Mouse (Mus musculus) limb, embryonic 10.5 days (tissue): ENCODE results near the gene Fam53a. TPM values are rescaled to one million over a fixed set of nuclear protein-coding genes. Genes with fewer than 3 reads are reported as not detected.

Experiments used
- DNase-seq: peaks from one replicate; pipeline ENCODE4 v3.0.0-alpha.2; 2017; ENCODE audit warnings: low spot score
- H3K27ac ChIP-seq: fragments of 300-500 bp; sonication (generic); 2 replicates; pipeline ENCODE4 v1.5.1; 2016; ENCODE audit warnings: mild to moderate bottlenecking
- H3K27me3 ChIP-seq: fragments of 300-500 bp; sonication (generic); 2 replicates; pipeline ENCODE4 v1.6.1; 2016; ENCODE audit warnings: low read depth, mild to moderate bottlenecking; ENCODE audit not compliant: poor library complexity, severe bottlenecking
- H3K36me3 ChIP-seq: fragments of 300-500 bp; sonication (generic); 2 replicates; pipeline ENCODE4 v1.6.1; 2016; ENCODE audit warnings: mild to moderate bottlenecking, moderate library complexity
- H3K4me1 ChIP-seq: fragments of 300-500 bp; sonication (generic); 2 replicates; pipeline ENCODE4 v1.6.1; 2016
- H3K4me3 ChIP-seq: fragments of 300-500 bp; sonication (generic); 2 replicates; pipeline ENCODE4 v1.5.1; 2016; ENCODE audit warnings: mild to moderate bottlenecking, moderate library complexity
- H3K9me3 ChIP-seq: fragments of 300-500 bp; sonication (generic); replicated peaks from 2 replicates; pipeline ENCODE4 v1.6.1; 2016; ENCODE audit warnings: mild to moderate bottlenecking
- WGBS: fragments of 180-500 bp; shearing (Covaris S2); methylation state at CpG from one replicate; pipeline ENCODE4 v1.1.7; 2016; 5-methylcytosine and 5-hydroxymethylcytosine counted together
- polyA plus RNA-seq: library from polyadenylated mRNA; unstranded; fragments of >200 nt; fragmentation: Nextera tagmentation; extraction: Ambion mirVana; gene quantifications from 2 replicates; pipeline ENCODE4 v1.2.1, GENCODE M21; 2016

The Fam53a gene
- polyA plus RNA-seq, 1 experiment from 2014 or later = 78.8 TPM

DNA sequence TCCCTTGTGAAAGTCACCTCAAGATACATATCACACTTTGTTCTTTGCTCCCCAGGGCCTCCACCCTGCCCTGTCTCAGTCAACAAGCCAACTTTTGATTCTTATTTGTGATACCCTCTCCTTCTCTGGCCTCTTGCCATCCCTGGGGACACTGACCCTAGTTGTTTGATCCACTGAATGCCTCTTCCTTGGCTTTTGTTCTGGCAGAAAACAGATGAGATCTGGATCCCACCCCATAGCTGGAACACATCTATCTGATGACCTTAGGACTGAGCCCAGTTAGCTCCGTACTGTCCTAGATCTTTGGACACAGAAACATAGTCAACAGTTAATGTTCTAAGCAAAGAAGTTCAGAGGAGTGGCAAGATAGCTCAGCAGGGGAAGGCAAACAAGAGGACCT is 49.1 kb downstream of the Fam53a start:
- Histone ChIP-seq H3K4me3 (no peak overlapping the region), H3K9me3 (no peaks in the 10 kb centered on the region), H3K4me1 (peaks cover 7% of the 10 kb centered on the region; the same call in 1 of the 2 replicates), H3K36me3 (no peaks in the 10 kb centered on the region), H3K27ac (no peak overlapping the region), H3K27me3 (no peaks in the 10 kb centered on the region)
- 76% methylated on average over 1 of the region's 1 CpGs for WGBS
- DNase-seq = no peak

DNA sequence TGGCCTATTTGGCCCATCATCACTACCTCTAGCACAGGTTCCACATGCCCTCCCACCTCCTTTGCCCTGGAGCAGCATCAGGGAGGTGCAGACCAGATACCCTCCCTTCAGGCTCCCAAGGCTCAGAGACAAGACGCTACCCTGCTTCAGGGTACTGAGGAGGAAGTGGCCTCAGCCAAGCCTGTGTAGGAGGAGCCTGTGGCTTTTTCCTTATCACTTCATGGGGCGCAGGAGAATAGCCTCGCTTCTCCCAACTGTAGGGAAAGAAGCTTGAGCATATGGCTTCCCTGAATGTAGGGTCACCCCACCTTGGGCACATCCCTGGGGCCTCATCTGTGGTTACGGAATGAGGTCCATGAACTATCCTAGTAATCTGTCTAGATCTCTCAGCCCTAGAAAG is 55.2 kb downstream of the Fam53a start:
- Histone ChIP-seq H3K27ac (no peak overlapping the region), H3K4me1 (no peaks in the 10 kb centered on the region), H3K27me3 (no peaks in the 10 kb centered on the region), H3K36me3 (no peaks in the 10 kb centered on the region), H3K9me3 (no peaks in the 10 kb centered on the region), H3K4me3 (no peak overlapping the region)
- no peak for DNase-seq
- 87% methylated on average over 4 of the region's 4 CpGs for WGBS

DNA sequence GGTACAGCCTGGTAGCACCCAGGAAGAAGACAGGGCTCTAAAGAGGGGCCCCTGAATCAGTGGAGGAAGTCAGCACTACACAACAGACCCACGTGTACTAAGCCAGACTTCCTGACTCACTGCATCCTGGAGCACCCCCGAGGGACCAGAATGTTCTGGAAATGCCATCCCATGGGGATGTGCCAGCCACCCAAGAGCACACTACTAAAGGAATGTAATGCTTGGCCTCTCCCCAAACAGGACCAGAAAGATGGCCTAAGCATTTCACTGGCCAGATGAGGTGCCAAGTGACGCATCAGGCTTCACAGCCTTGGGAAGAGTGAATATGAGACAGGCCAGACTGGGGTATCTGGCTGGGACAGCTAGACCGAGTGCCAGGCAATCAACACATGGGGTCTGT is 63.5 kb downstream of the Fam53a start:
- WGBS = 87% methylated on average over 4 of the region's 4 CpGs
- no peaks in the 10 kb centered on the region for H3K36me3 ChIP-seq
- H3K9me3 ChIP-seq = no peaks in the 10 kb centered on the region
- DNase-seq = no peak
- no peak overlapping the region for H3K27ac ChIP-seq
- 0 out of 2 replicates have a peak, but pooled peaks cover 3% of the 10 kb centered on the region for H3K27me3 ChIP-seq
- peaks cover 10% of the 10 kb centered on the region; the same call in 1 of the 2 replicates for H3K4me1 ChIP-seq
- H3K4me3 ChIP-seq = no peak overlapping the region

DNA sequence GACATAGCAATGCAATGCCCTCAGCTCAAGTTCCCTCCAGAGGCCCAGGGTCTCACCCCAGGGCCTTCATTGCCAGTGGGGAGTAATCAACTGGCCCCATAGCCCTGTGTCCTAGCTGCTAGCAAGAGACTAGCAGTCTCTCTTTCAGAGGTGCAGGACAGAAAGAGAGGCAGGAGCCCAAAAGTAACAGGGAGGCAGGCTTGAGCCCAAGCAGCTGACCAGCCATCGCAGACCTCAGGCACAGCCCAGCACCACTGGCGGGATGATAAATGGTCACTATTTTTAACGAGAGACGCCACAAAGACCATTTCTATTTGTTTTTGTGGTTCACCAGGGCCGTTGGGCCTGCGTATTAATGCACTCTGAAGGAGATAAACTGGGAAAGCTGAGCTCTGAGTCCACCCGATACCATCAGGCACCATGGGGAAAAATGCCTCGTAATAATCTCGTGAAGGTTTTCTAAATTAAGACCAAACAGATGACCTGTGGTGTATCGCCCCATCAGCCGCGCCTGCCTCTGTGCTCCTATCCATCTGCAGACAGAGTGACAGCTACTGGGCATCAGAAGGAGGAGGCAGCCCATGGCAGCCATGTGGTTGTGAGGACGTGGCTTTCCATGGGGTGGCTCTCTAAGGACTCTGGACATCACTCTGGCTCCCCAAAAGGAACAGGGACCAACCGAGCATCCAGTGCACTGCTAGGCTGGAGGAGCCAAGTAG is 73.0 kb downstream of the Fam53a start:
- Histone ChIP-seq H3K36me3 (no peaks in the 10 kb centered on the region), H3K4me3 (no peak overlapping the region), H3K4me1 (peaks cover 13% of the 10 kb centered on the region), H3K27me3 (no peaks in the 10 kb centered on the region), H3K27ac (no peak overlapping the region), H3K9me3 (no peaks in the 10 kb centered on the region)
- DNase-seq = no peak
- WGBS = 71% methylated on average over 14 of the region's 14 CpGs

Other genes with a start within 250 kb of the Fam53a start
- not detected in 2 replicates for gene Nkx1-1, start 195.7 kb downstream of the Fam53a start, polyA plus RNA-seq
- gene Gm9903, start 290 bp upstream of the Fam53a start, polyA plus RNA-seq = 0.30 and 0.91 TPM in 2 replicates
- gene Slbp, start 22.9 kb upstream of the Fam53a start, polyA plus RNA-seq = 340 and 345 TPM in 2 replicates
- gene Tacc3, start 28.5 kb upstream of the Fam53a start, polyA plus RNA-seq = 323 and 325 TPM in 2 replicates
- 40.5 and 47.2 TPM in 2 replicates for gene Tmem129, start 28.8 kb upstream of the Fam53a start, polyA plus RNA-seq
- 4.9 and 10.5 TPM in 2 replicates for gene Fgfr3, start 92.0 kb upstream of the Fam53a start, polyA plus RNA-seq
- 65.0 and 66.8 TPM in 2 replicates for gene Letm1, start 153.2 kb upstream of the Fam53a start, polyA plus RNA-seq
- 79.4 and 90.3 TPM in 2 replicates for gene Nsd2, start 191.1 kb upstream of the Fam53a start, polyA plus RNA-seq